Mouse (Mus musculus) E14TG2a.4 (cell line): Measurements from ENCODE around the gene Dennd4a.

ENCODE experiments used
- CTCF ChIP-seq: conservative IDR thresholded peaks from 2 replicates; pipeline ENCODE4 v1.5.1; 2014; ENCODE audit warnings: low read length
- NANOG ChIP-seq: IDR thresholded peaks from 2 replicates; pipeline ENCODE4 v1.6.1; 2014; ENCODE audit warnings: borderline replicate concordance, low read length, mixed read lengths
- POU5F1 ChIP-seq: IDR thresholded peaks from 2 replicates; pipeline ENCODE4 v1.6.1; 2014; ENCODE audit warnings: low read length, borderline replicate concordance

DNA sequence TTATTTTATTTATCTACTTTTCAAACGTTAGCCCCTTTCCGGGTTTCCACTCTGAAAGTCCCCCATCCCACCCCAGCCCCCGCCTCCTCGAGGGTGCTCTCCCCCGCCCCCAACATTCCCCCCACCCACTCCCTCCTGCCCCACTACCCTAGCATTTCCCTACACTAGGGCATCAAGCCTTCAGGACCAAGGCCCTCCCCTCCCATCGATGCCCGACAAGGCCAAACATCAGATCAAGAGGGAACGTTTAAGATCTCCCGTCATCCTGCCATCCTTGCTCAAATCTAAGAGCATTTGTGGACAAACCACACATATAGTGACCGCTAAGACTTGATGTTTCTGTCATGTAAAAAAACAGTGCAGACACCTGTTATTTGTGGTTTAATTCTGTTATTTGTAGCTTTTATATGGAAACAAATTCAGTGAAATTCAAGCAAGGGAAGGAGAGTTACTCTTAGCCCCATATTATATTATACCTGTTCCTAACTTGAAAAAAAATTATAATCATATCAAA is 21.2 kb upstream of the Dennd4a start:
- TF ChIP-seq NANOG (no peak), CTCF (no peak), POU5F1 (no peak)
